Mouse (Mus musculus): Measurements from ENCODE around the gene Tmem117.

- TF ChIP-seq GATA1 (IDR thresholded peaks at IDR 0.05; ENCODE audit: low read length) (no peak), TAL1 (IDR thresholded peaks at IDR 0.05; ENCODE audit: low read length) (no peak)
Observed at GRCm38 (mm10) chr15:94806005-94806404, 177.0 kb downstream of the Tmem117 start.

Data from erythroblast, embryonic 14.5 days (primary cell).